Mouse (Mus musculus) midbrain, embryonic 16.5 days (tissue): ENCODE results near the gene Brap. TPM values are rescaled to one million over a fixed set of nuclear protein-coding genes. Genes with fewer than 3 reads are reported as not detected.
"Not testable (repeated sequence)": the region's sequence is repeated elsewhere in the genome, so short reads cannot be mapped to it uniquely, and the experiment has no call there.

Experiments
- ATAC-seq: fragments of 200-750 bp; cut with Nextera tagmentation; 2 replicates; pipeline ENCODE4 v1.8.0; 2017; ENCODE audit warnings: moderate TSS enrichment
- H3K27ac ChIP-seq: fragments of 300-500 bp; sonication (generic); 2 replicates; pipeline ENCODE4 v1.5.1; 2014; ENCODE audit warnings: mild to moderate bottlenecking, low read length, mixed read lengths
- H3K27me3 ChIP-seq: fragments of 300-500 bp; sonication (generic); 2 replicates; pipeline ENCODE4 v1.6.1; 2014; ENCODE audit warnings: low read depth, low read length, mixed read lengths; ENCODE audit not compliant: control insufficient read depth, insufficient read depth
- H3K36me3 ChIP-seq: fragments of 300-500 bp; sonication (generic); 2 replicates; pipeline ENCODE4 v1.6.1; 2014; ENCODE audit warnings: mild to moderate bottlenecking, low read length, moderate library complexity, mixed read lengths; ENCODE audit not compliant: control insufficient read depth, insufficient read depth
- H3K4me1 ChIP-seq: fragments of 300-500 bp; sonication (generic); 2 replicates; pipeline ENCODE4 v1.6.1; 2014; ENCODE audit warnings: mild to moderate bottlenecking, low read length, mixed read lengths; ENCODE audit not compliant: control insufficient read depth, insufficient read depth
- H3K4me2 ChIP-seq: fragments of 300-500 bp; sonication (generic); 2 replicates; pipeline ENCODE4 v1.6.1; 2014; ENCODE audit warnings: mild to moderate bottlenecking, low read length, mixed read lengths
- H3K4me3 ChIP-seq: fragments of 300-500 bp; sonication (generic); 2 replicates; pipeline ENCODE4 v1.5.1; 2014; ENCODE audit warnings: low read depth, mild to moderate bottlenecking, low read length, moderate library complexity, mixed read lengths
- H3K9ac ChIP-seq: fragments of 300-500 bp; sonication (generic); 2 replicates; pipeline ENCODE4 v1.6.1; 2014; ENCODE audit warnings: low read depth, low read length, mixed read lengths
- H3K9me3 ChIP-seq: fragments of 300-500 bp; sonication (generic); replicated peaks from 2 replicates; pipeline ENCODE4 v1.6.1; 2014; ENCODE audit warnings: mild to moderate bottlenecking, low read length, mixed read lengths; ENCODE audit not compliant: control insufficient read depth, poor library complexity, severe bottlenecking
- WGBS: fragments of 180-500 bp; shearing (Covaris S2); extraction: QIAGEN DNeasy Blood & Tissue Kit; methylation state at CpG from one replicate; pipeline ENCODE4 v1.1.7; 2014; 5-methylcytosine and 5-hydroxymethylcytosine counted together
- polyA plus RNA-seq: library from polyadenylated mRNA; unstranded; fragments of >200 nt; fragmentation: Nextera tagmentation; extraction: Ambion mirVana; gene quantifications from 2 replicates; pipeline ENCODE4 v1.2.1, GENCODE M21; 2015

Brap gene
- polyA plus RNA-seq, 1 experiment from 2014 or later, result 43.3 TPM

GRCm38 (mm10) chr5:121632804-121633203 is 27.6 kb upstream of the Brap start:
- Histone ChIP-seq H3K4me3 (no peak overlapping the region), H3K27me3 (no peaks in the 10 kb centered on the region), H3K9ac (no peak overlapping the region), H3K36me3 (no peaks in the 10 kb centered on the region), H3K27ac (no peak overlapping the region), H3K4me1 (no peaks in the 10 kb centered on the region), H3K9me3 (no peaks in the 10 kb centered on the region), H3K4me2 (no peak overlapping the region)
- WGBS, result 29% methylated on average over 3 of the region's 3 CpGs
- no peak for ATAC-seq

- H3K36me3 ChIP-seq, result no peaks in the 10 kb centered on the region
- no peak overlapping the region for H3K4me2 ChIP-seq
- no peaks in the 10 kb centered on the region for H3K4me1 ChIP-seq
- H3K27me3 ChIP-seq, result no peaks in the 10 kb centered on the region
- H3K4me3 ChIP-seq, result no peak overlapping the region
- 94% methylated on average over 5 of the region's 5 CpGs for WGBS
- no peaks in the 10 kb centered on the region for H3K9me3 ChIP-seq
- H3K9ac ChIP-seq, result no peak overlapping the region
- ATAC-seq, result no peak
- no peak overlapping the region for H3K27ac ChIP-seq
Measured at GRCm38 (mm10) chr5:121634668-121635067, 25.7 kb upstream of the Brap start.

GRCm38 (mm10) chr5:121637296-121637695 is 23.1 kb upstream of the Brap start:
- no peak overlapping the region for H3K9ac ChIP-seq
- H3K27me3 ChIP-seq, result no peaks in the 10 kb centered on the region
- no peaks in the 10 kb centered on the region for H3K9me3 ChIP-seq
- H3K4me2 ChIP-seq, result no peak overlapping the region
- no peaks in the 10 kb centered on the region for H3K4me1 ChIP-seq
- 82% methylated on average over 6 of the region's 6 CpGs for WGBS
- no peaks in the 10 kb centered on the region for H3K36me3 ChIP-seq
- ATAC-seq, result no peak
- H3K27ac ChIP-seq, result no peak overlapping the region
- H3K4me3 ChIP-seq, result no peak overlapping the region

GRCm38 (mm10) chr5:121639601-121640000 is 20.8 kb upstream of the Brap start:
- Histone ChIP-seq H3K36me3 (no peaks in the 10 kb centered on the region), H3K9ac (no peak overlapping the region), H3K4me3 (no peak overlapping the region), H3K27me3 (no peaks in the 10 kb centered on the region), H3K9me3 (no peaks in the 10 kb centered on the region), H3K4me1 (no peaks in the 10 kb centered on the region), H3K4me2 (no peak overlapping the region), H3K27ac (no peak overlapping the region)
- ATAC-seq, result no peak
- WGBS, result 94% methylated on average over 9 of the region's 9 CpGs

- Histone ChIP-seq H3K9ac (no peak overlapping the region), H3K4me3 (no peak overlapping the region), H3K27ac (no peak overlapping the region), H3K4me2 (no peak overlapping the region), H3K9me3 (no peaks in the 10 kb centered on the region), H3K27me3 (no peaks in the 10 kb centered on the region), H3K36me3 (no peaks in the 10 kb centered on the region), H3K4me1 (no peaks in the 10 kb centered on the region)
- no peak for ATAC-seq
- 91% methylated on average over 7 of the region's 7 CpGs for WGBS
Measured at GRCm38 (mm10) chr5:121649134-121649533, 11.2 kb upstream of the Brap start.

- H3K4me1 ChIP-seq, result peaks cover 2% of the 10 kb centered on the region
- H3K4me2 ChIP-seq, result no peak overlapping the region
- no peak for ATAC-seq
- no peaks in the 10 kb centered on the region for H3K36me3 ChIP-seq
- WGBS, result 85% methylated on average over 4 of the region's 4 CpGs
- H3K27me3 ChIP-seq, result no peaks in the 10 kb centered on the region
- H3K4me3 ChIP-seq, result no peak overlapping the region
- no peak overlapping the region for H3K9ac ChIP-seq
- no peaks in the 10 kb centered on the region for H3K9me3 ChIP-seq
- H3K27ac ChIP-seq, result no peak overlapping the region
Measured at GRCm38 (mm10) chr5:121654526-121654925, 5.8 kb upstream of the Brap start.

GRCm38 (mm10) chr5:121656866-121657265 is 3.5 kb upstream of the Brap start:
- WGBS, result 82% methylated on average over 6 of the region's 6 CpGs
- ATAC-seq, result not testable (repeated sequence)

GRCm38 (mm10) chr5:121657656-121658055 is 2.7 kb upstream of the Brap start:
- H3K27me3 ChIP-seq, H3K9ac ChIP-seq, H3K36me3 ChIP-seq, H3K27ac ChIP-seq, ATAC-seq, H3K9me3 ChIP-seq, H3K4me2 ChIP-seq, H3K4me3 ChIP-seq: not testable (repeated sequence)
- peaks cover 18% of the 10 kb centered on the region for H3K4me1 ChIP-seq
- WGBS, result 94% methylated on average over 6 of the region's 6 CpGs

More at GRCm38 (mm10) chr5:121656866-121657265, 3.5 kb upstream of the Brap start:
- H3K27me3 ChIP-seq, H3K27ac ChIP-seq, H3K9ac ChIP-seq, H3K4me3 ChIP-seq, H3K9me3 ChIP-seq, H3K4me2 ChIP-seq, H3K36me3 ChIP-seq: not testable (repeated sequence)
- peaks cover 14% of the 10 kb centered on the region for H3K4me1 ChIP-seq

GRCm38 (mm10) chr5:121660897-121661254 is 513 bp downstream of the Brap start:
- Histone ChIP-seq H3K9ac (peak overlapping the region; percentile 80), H3K27ac (peak overlapping the region; percentile 68), H3K4me3 (peak overlapping the region; percentile 95), H3K36me3 (peaks cover 8% of the 10 kb centered on the region), H3K27me3 (no peaks in the 10 kb centered on the region), H3K4me2 (peak overlapping the region; percentile 86), H3K4me1 (peaks cover 18% of the 10 kb centered on the region), H3K9me3 (no peaks in the 10 kb centered on the region)
- ATAC-seq, result peak; percentile 36
- 2% methylated on average over 25 of the region's 26 CpGs for WGBS
